25 mouse cellular contexts compared by ENCODE assay signal in the genomic region with DNA sequence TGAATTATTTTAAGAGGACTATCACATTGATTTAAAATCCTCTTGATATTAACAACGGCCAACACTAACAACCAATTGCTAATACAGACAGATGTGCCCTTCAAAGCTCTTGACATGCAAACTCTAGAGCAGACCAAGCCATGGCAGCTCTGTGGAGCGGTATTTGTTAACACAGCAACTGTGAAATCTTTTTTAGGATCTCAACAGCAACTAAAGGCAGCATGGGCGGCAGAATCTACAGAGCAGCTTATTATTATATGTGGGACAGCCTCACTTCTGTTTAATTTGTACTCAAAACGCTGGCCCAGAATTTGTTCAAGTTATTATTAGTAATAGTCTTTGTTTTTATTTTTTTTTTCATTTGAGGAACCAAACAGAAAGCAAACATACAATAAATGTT. TPM values are rescaled to one million over a fixed set of nuclear protein-coding genes. Genes with fewer than 3 reads are reported as not detected.
"Had no signal": no experiment of that assay in that cellular context is flagged by ENCODE, and none has a peak within 500 bp of the region (broad histone marks: within the 10 kb centered on the region; RNA-seq: fewer than 3 reads in every experiment).

No protein-coding gene starts in this region.

- ATAC-seq: hindbrain, embryonic 16.5 days; inflammation-experienced regulatory T-cells, adult 6 months; intestine, embryonic 15.5 days; intestine, postnatal 0 days; liver, embryonic 12.5 days had no signal

- DNase-seq: gastrocnemius, adult 2 months; gastrocnemius, postnatal 10 days; gastrocnemius, postnatal 25 days; heart, adult 18-20 months; heart, postnatal 10 days; heart, postnatal 4 days; kidney, adult 18-20 months; kidney, adult 8-10 months; kidney, postnatal 10 days; kidney, postnatal 25 days; kidney, postnatal 4 days had no signal

- H3K4me3 ChIP-seq: gastrocnemius, adult 2 months; heart, embryonic 10.5 days; heart, embryonic 12.5 days; hindbrain, embryonic 10.5 days; hindbrain, embryonic 12.5 days; intestine, embryonic 15.5 days; limb, embryonic 10.5 days; limb, embryonic 12.5 days; liver, embryonic 12.5 days had no signal

- H3K4me1 ChIP-seq: heart, embryonic 10.5 days; heart, embryonic 12.5 days; hindbrain, embryonic 10.5 days; hindbrain, embryonic 12.5 days; intestine, embryonic 15.5 days; limb, embryonic 10.5 days; limb, embryonic 12.5 days; liver, embryonic 12.5 days had no signal

- H3K27ac ChIP-seq: gastrocnemius, adult 2 months; heart, embryonic 10.5 days; hindbrain, embryonic 10.5 days; hindbrain, embryonic 12.5 days; hindbrain, embryonic 14.5 days; intestine, embryonic 15.5 days; limb, embryonic 10.5 days; limb, embryonic 12.5 days; liver, embryonic 12.5 days; liver, embryonic 14.5 days had no signal

RNA-seq across cellular contexts. Expression of a gene that starts 28.1 kb away (rescaled TPM):
- polyA plus RNA-seq: intestine, postnatal 0 days; liver, embryonic 16.5 days had no signal
